Mouse (Mus musculus) midbrain, embryonic 13.5 days (tissue): ENCODE results near the gene Micu1. TPM values are rescaled to one million over a fixed set of nuclear protein-coding genes. Genes with fewer than 3 reads are reported as not detected.
A peak's percentile ranks its signal among the peaks of the same experiment; 100 is the strongest.

Source experiments
- ATAC-seq: fragments of 200-750 bp; cut with Nextera tagmentation; 2 replicates; pipeline ENCODE4 v1.8.0; 2017; ENCODE audit warnings: mild to moderate bottlenecking, moderate TSS enrichment, moderate library complexity
- H3K27ac ChIP-seq: fragments of 300-500 bp; sonication (generic); 2 replicates; pipeline ENCODE4 v1.5.1; 2015; ENCODE audit warnings: inconsistent platforms, mild to moderate bottlenecking, moderate library complexity
- H3K27me3 ChIP-seq: fragments of 300-500 bp; sonication (generic); 2 replicates; pipeline ENCODE4 v1.6.1; 2015; ENCODE audit warnings: mild to moderate bottlenecking, inconsistent platforms
- H3K36me3 ChIP-seq: fragments of 300-500 bp; sonication (generic); 2 replicates; pipeline ENCODE4 v1.6.1; 2015; ENCODE audit warnings: mild to moderate bottlenecking, inconsistent platforms
- H3K4me1 ChIP-seq: fragments of 300-500 bp; sonication (generic); replicated peaks from 2 replicates; pipeline ENCODE4 v1.6.1; 2015; ENCODE audit warnings: inconsistent platforms
- H3K4me2 ChIP-seq: fragments of 300-500 bp; sonication (generic); replicated peaks from 2 replicates; pipeline ENCODE4 v1.6.1; 2015; ENCODE audit warnings: moderate library complexity, mild to moderate bottlenecking, inconsistent platforms
- H3K4me3 ChIP-seq: fragments of 300-500 bp; sonication (generic); replicated peaks from 2 replicates; pipeline ENCODE4 v1.5.1; 2015; ENCODE audit warnings: mild to moderate bottlenecking, inconsistent platforms
- H3K9ac ChIP-seq: fragments of 300-500 bp; sonication (generic); replicated peaks from 2 replicates; pipeline ENCODE4 v1.6.1; 2015; ENCODE audit warnings: mild to moderate bottlenecking, inconsistent platforms
- H3K9me3 ChIP-seq: fragments of 300-500 bp; sonication (generic); 2 replicates; pipeline ENCODE4 v1.6.1; 2016; ENCODE audit warnings: mild to moderate bottlenecking, inconsistent platforms
- WGBS: fragments of 180-500 bp; shearing (Covaris S2); methylation state at CpG from one replicate; pipeline ENCODE4 v1.1.7; 2015; 5-methylcytosine and 5-hydroxymethylcytosine counted together
- polyA plus RNA-seq: library from polyadenylated mRNA; unstranded; fragments of >200 nt; fragmentation: Nextera tagmentation; extraction: Ambion mirVana; gene quantifications from 2 replicates; pipeline ENCODE4 v1.2.1, GENCODE M21; 2015

Gene Micu1
- polyA plus RNA-seq, 1 experiment from 2014 or later: 72.2 TPM

- H3K27me3 ChIP-seq: no peaks in the 10 kb centered on the region
- no peak overlapping the region for H3K4me2 ChIP-seq
- H3K4me1 ChIP-seq: peaks cover 11% of the 10 kb centered on the region
- H3K9me3 ChIP-seq: no peaks in the 10 kb centered on the region
- no peak for ATAC-seq
- no peak overlapping the region for H3K9ac ChIP-seq
- no peak overlapping the region for H3K27ac ChIP-seq
- 87% methylated on average over 8 of the region's 8 CpGs for WGBS
- no peaks in the 10 kb centered on the region for H3K36me3 ChIP-seq
- H3K4me3 ChIP-seq: no peak overlapping the region
Measured at GRCm38 (mm10) chr10:59817991-59818390, 115.7 kb downstream of the Micu1 start.

- Histone ChIP-seq H3K9me3 (no peaks in the 10 kb centered on the region), H3K9ac (no peak overlapping the region), H3K4me1 (0 out of 2 replicates have a peak, but pooled peaks cover 2% of the 10 kb centered on the region), H3K4me2 (no peak overlapping the region), H3K36me3 (no peaks in the 10 kb centered on the region), H3K4me3 (no peak overlapping the region), H3K27ac (no peak overlapping the region), H3K27me3 (no peaks in the 10 kb centered on the region)
- ATAC-seq: no peak
- WGBS: 78% methylated on average over 9 of the region's 9 CpGs
Measured at GRCm38 (mm10) chr10:59819146-59819545, 116.9 kb downstream of the Micu1 start.

GRCm38 (mm10) chr10:59820886-59821285 lies 118.6 kb downstream of the Micu1 start:
- Histone ChIP-seq H3K4me3 (no peak overlapping the region), H3K9me3 (no peaks in the 10 kb centered on the region), H3K4me2 (no peak overlapping the region), H3K36me3 (no peaks in the 10 kb centered on the region), H3K9ac (no peak overlapping the region), H3K27ac (no peak overlapping the region), H3K4me1 (0 out of 2 replicates have a peak, but pooled peaks cover 2% of the 10 kb centered on the region), H3K27me3 (no peaks in the 10 kb centered on the region)
- WGBS: 88% methylated on average over 5 of the region's 5 CpGs
- no peak for ATAC-seq

GRCm38 (mm10) chr10:59821334-59822066 lies 119.2 kb downstream of the Micu1 start:
- no peak overlapping the region for H3K9ac ChIP-seq
- H3K4me1 ChIP-seq: 0 out of 2 replicates have a peak, but pooled peaks cover 2% of the 10 kb centered on the region
- no peaks in the 10 kb centered on the region for H3K36me3 ChIP-seq
- H3K27ac ChIP-seq: no peak overlapping the region
- H3K4me2 ChIP-seq: no peak overlapping the region
- no peak for ATAC-seq
- H3K27me3 ChIP-seq: no peaks in the 10 kb centered on the region
- WGBS: 88% methylated on average over 7 of the region's 7 CpGs
- H3K9me3 ChIP-seq: no peaks in the 10 kb centered on the region
- no peak overlapping the region for H3K4me3 ChIP-seq

GRCm38 (mm10) chr10:59822857-59823256 lies 120.6 kb downstream of the Micu1 start:
- 89% methylated on average over 10 of the region's 10 CpGs for WGBS
- no peaks in the 10 kb centered on the region for H3K27me3 ChIP-seq

GRCm38 (mm10) chr10:59825137-59825812 lies 123.0 kb downstream of the Micu1 start:
- peaks cover 32% of the 10 kb centered on the region for H3K36me3 ChIP-seq
- H3K4me3 ChIP-seq: no peak overlapping the region
- 86% methylated on average over 16 of the region's 16 CpGs for WGBS
- 0 out of 2 replicates have a peak, but pooled peaks cover 2% of the 10 kb centered on the region for H3K4me1 ChIP-seq
- no peaks in the 10 kb centered on the region; the same call in 1 of the 2 replicates for H3K9me3 ChIP-seq
- H3K27me3 ChIP-seq: no peaks in the 10 kb centered on the region
- no peak overlapping the region for H3K27ac ChIP-seq
- no peak overlapping the region for H3K9ac ChIP-seq
- no peak for ATAC-seq
- H3K4me2 ChIP-seq: no peak overlapping the region

More at GRCm38 (mm10) chr10:59822857-59823256, 120.6 kb downstream of the Micu1 start:
- no peaks in the 10 kb centered on the region; the same call in 1 of the 2 replicates for H3K9me3 ChIP-seq
- no peak overlapping the region for H3K4me2 ChIP-seq
- ATAC-seq: no peak
- H3K27ac ChIP-seq: no peak overlapping the region
- H3K4me3 ChIP-seq: no peak overlapping the region
- peaks cover 10% of the 10 kb centered on the region for H3K36me3 ChIP-seq
- 0 out of 2 replicates have a peak, but pooled peaks cover 2% of the 10 kb centered on the region for H3K4me1 ChIP-seq
- no peak overlapping the region for H3K9ac ChIP-seq

GRCm38 (mm10) chr10:59829886-59830285 lies 127.6 kb downstream of the Micu1 start:
- WGBS: 97% methylated on average over 6 of the region's 6 CpGs

GRCm38 (mm10) chr10:59831950-59832349 lies 129.7 kb downstream of the Micu1 start:
- ATAC-seq: no peak
- WGBS: 92% methylated on average over 7 of the region's 7 CpGs
- H3K4me1 ChIP-seq: no peaks in the 10 kb centered on the region

More at GRCm38 (mm10) chr10:59829886-59830285, 127.6 kb downstream of the Micu1 start:
- H3K9me3 ChIP-seq: no peaks in the 10 kb centered on the region; the same call in 1 of the 2 replicates
- H3K4me2 ChIP-seq: no peak overlapping the region
- no peaks in the 10 kb centered on the region for H3K4me1 ChIP-seq
- no peak overlapping the region for H3K27ac ChIP-seq
- no peaks in the 10 kb centered on the region for H3K27me3 ChIP-seq
- H3K36me3 ChIP-seq: peaks cover 47% of the 10 kb centered on the region
- no peak overlapping the region for H3K4me3 ChIP-seq
- H3K9ac ChIP-seq: no peak overlapping the region
- no peak for ATAC-seq

GRCm38 (mm10) chr10:59835301-59836155 lies 133.3 kb downstream of the Micu1 start:
- ATAC-seq: no peak
- no peaks in the 10 kb centered on the region for H3K9me3 ChIP-seq
- WGBS: 88% methylated on average over 14 of the region's 14 CpGs
- H3K27ac ChIP-seq: no peak overlapping the region
- H3K4me1 ChIP-seq: no peaks in the 10 kb centered on the region
- H3K9ac ChIP-seq: peak overlapping the region; percentile 6; the same call in 1 of the 2 replicates
- H3K4me3 ChIP-seq: no peak overlapping the region
- no peaks in the 10 kb centered on the region for H3K27me3 ChIP-seq
- H3K4me2 ChIP-seq: no peak overlapping the region
- peaks cover 16% of the 10 kb centered on the region for H3K36me3 ChIP-seq

More at GRCm38 (mm10) chr10:59831950-59832349, 129.7 kb downstream of the Micu1 start:
- H3K9me3 ChIP-seq: no peaks in the 10 kb centered on the region; the same call in 1 of the 2 replicates
- no peak overlapping the region for H3K9ac ChIP-seq
- no peak overlapping the region for H3K27ac ChIP-seq
- H3K27me3 ChIP-seq: no peaks in the 10 kb centered on the region
- no peak overlapping the region for H3K4me2 ChIP-seq
- peaks cover 46% of the 10 kb centered on the region for H3K36me3 ChIP-seq
- H3K4me3 ChIP-seq: no peak overlapping the region

- Histone ChIP-seq H3K9me3 (no peaks in the 10 kb centered on the region), H3K27ac (no peak overlapping the region), H3K36me3 (peaks cover 7% of the 10 kb centered on the region), H3K4me3 (no peak overlapping the region), H3K4me2 (no peak overlapping the region), H3K4me1 (no peaks in the 10 kb centered on the region), H3K27me3 (no peaks in the 10 kb centered on the region), H3K9ac (no peak overlapping the region)
- no peak for ATAC-seq
- WGBS: 95% methylated on average over 5 of the region's 5 CpGs
Measured at GRCm38 (mm10) chr10:59837490-59837889, 135.2 kb downstream of the Micu1 start.

- no peak overlapping the region for H3K9ac ChIP-seq
- H3K4me3 ChIP-seq: no peak overlapping the region
- 96% methylated on average over 8 of the region's 8 CpGs for WGBS
- H3K4me2 ChIP-seq: no peak overlapping the region
- H3K4me1 ChIP-seq: 0 out of 2 replicates have a peak, but pooled peaks cover 3% of the 10 kb centered on the region
- H3K9me3 ChIP-seq: no peaks in the 10 kb centered on the region
- ATAC-seq: no peak
- no peaks in the 10 kb centered on the region for H3K27me3 ChIP-seq
- H3K36me3 ChIP-seq: no peaks in the 10 kb centered on the region
- no peak overlapping the region for H3K27ac ChIP-seq
Measured at GRCm38 (mm10) chr10:59841434-59841833, 139.2 kb downstream of the Micu1 start.
